Mouse (Mus musculus) left cerebral cortex, adult 2 months (tissue): ENCODE data around the gene Hcrtr1. TPM values are rescaled to one million over a fixed set of nuclear protein-coding genes. Genes with fewer than 3 reads are reported as not detected.

Experiments used
- DNase-seq, 2 experiments: peaks; one replicate each; pipeline ENCODE4 v3.0.0; 2021 to 2022; ENCODE audit warnings: low spot score in 2 of 2, mixed read lengths in 1 of 2; ENCODE audit errors: extremely low spot score in 1 of 2
- H3K27ac ChIP-seq: fragments of 200-600 bp; 2 replicates; pipeline ENCODE4 v1.8.1; 2022
- H3K4me3 ChIP-seq: fragments of 200-600 bp; 2 replicates; pipeline ENCODE4 v1.8.1; 2022
- CTCF ChIP-seq: fragments of 200-600 bp; IDR thresholded peaks from 2 replicates; pipeline ENCODE4 v1.8.1; 2022; ENCODE audit warnings: antibody characterized with exemption, mild to moderate bottlenecking, moderate library complexity
- intact Hi-C: fragments of 180-260 bp; cut with DNase I; formaldehyde crosslinking; loops from one replicate; pipeline ENCODE4 v1.15.1; 2025
- total RNA-seq, 2 experiments: library from RNA; stranded (reverse); gene quantifications; 2 replicates each; pipeline ENCODE4 v1.2.3; 2021

Hcrtr1 gene
- total RNA-seq, 2 experiments from 2014 or later = 1.7 to 2.1 TPM

GRCm38 (mm10) chr4:130131448-130132105, 7.6 kb downstream of the Hcrtr1 start:
- intact Hi-C loops = no loop called here
- TF ChIP-seq CTCF = no peak
- Histone ChIP-seq H3K4me3 (no peak overlapping the region), H3K27ac (no peak overlapping the region)
- DNase-seq = no peak

GRCm38 (mm10) chr4:130130641-130131350, 8.4 kb downstream of the Hcrtr1 start:
- TF ChIP-seq CTCF = no peak
- DNase-seq = no peak
- intact Hi-C loops = no loop called here
- H3K27ac ChIP-seq = no peak overlapping the region
- no peak overlapping the region for H3K4me3 ChIP-seq

- no peak for DNase-seq
- intact Hi-C loops = no loop called here
- H3K4me3 ChIP-seq = no peak overlapping the region
- no peak overlapping the region for H3K27ac ChIP-seq
- no peak for TF ChIP-seq CTCF
These were observed 9.1 kb downstream of the Hcrtr1 start for GRCm38 (mm10) chr4:130130082-130130481.

- Histone ChIP-seq H3K27ac (no peak overlapping the region), H3K4me3 (no peak overlapping the region)
- DNase-seq = no peak
- no peak for TF ChIP-seq CTCF
- intact Hi-C loops = no loop called here
These were observed 10.3 kb downstream of the Hcrtr1 start for GRCm38 (mm10) chr4:130128907-130129306.

GRCm38 (mm10) chr4:130125935-130126334, 13.2 kb downstream of the Hcrtr1 start:
- intact Hi-C loops = no loop called here
- DNase-seq = no peak
- H3K27ac ChIP-seq = no peak overlapping the region
- TF ChIP-seq CTCF = no peak
- no peak overlapping the region for H3K4me3 ChIP-seq

GRCm38 (mm10) chr4:130125164-130125563, 14.0 kb downstream of the Hcrtr1 start:
- no peak overlapping the region for H3K27ac ChIP-seq
- intact Hi-C loops = no loop called here
- H3K4me3 ChIP-seq = no peak overlapping the region
- TF ChIP-seq CTCF = no peak
- DNase-seq = no peak

- no peak for DNase-seq
- Histone ChIP-seq H3K27ac (no peak overlapping the region), H3K4me3 (no peak overlapping the region)
- intact Hi-C loops = no loop called here
- no peak for TF ChIP-seq CTCF
These were observed 15.0 kb downstream of the Hcrtr1 start for GRCm38 (mm10) chr4:130124110-130124509.

GRCm38 (mm10) chr4:130123020-130123419, 16.1 kb downstream of the Hcrtr1 start:
- no peak for DNase-seq
- Histone ChIP-seq H3K4me3 (no peak overlapping the region), H3K27ac (no peak overlapping the region)
- no peak for TF ChIP-seq CTCF
- intact Hi-C loops = no loop called here

- TF ChIP-seq CTCF = no peak
- no peak for DNase-seq
- intact Hi-C loops = no loop called here
- Histone ChIP-seq H3K27ac (no peak overlapping the region), H3K4me3 (no peak overlapping the region)
These were observed 17.6 kb downstream of the Hcrtr1 start for GRCm38 (mm10) chr4:130121560-130121959.

- no peak overlapping the region for H3K4me3 ChIP-seq
- TF ChIP-seq CTCF = no peak
- DNase-seq = no peak
- H3K27ac ChIP-seq = no peak overlapping the region
- intact Hi-C loops = no loop called here
These were observed 18.4 kb downstream of the Hcrtr1 start for GRCm38 (mm10) chr4:130120752-130121151.

GRCm38 (mm10) chr4:130112732-130113131, 26.4 kb downstream of the Hcrtr1 start:
- intact Hi-C loops = no loop called here
- Histone ChIP-seq H3K4me3 (no peak overlapping the region), H3K27ac (no peak overlapping the region)
- DNase-seq = no peak
- TF ChIP-seq CTCF = no peak

- intact Hi-C loops = no loop called here
- no peak for DNase-seq
- Histone ChIP-seq H3K4me3 (no peak overlapping the region), H3K27ac (0 out of 2 replicates have a peak overlapping the region, but pooled peaks have one; percentile 2)
- TF ChIP-seq CTCF = no peak
These were observed 26.9 kb downstream of the Hcrtr1 start for GRCm38 (mm10) chr4:130112299-130112698.

GRCm38 (mm10) chr4:130110091-130110490, 29.1 kb downstream of the Hcrtr1 start:
- intact Hi-C loops = no loop called here
- DNase-seq = peak; percentile 37 to 38
- H3K4me3 ChIP-seq = no peak overlapping the region
- TF ChIP-seq CTCF = no peak
- peak overlapping the region; percentile 24 for H3K27ac ChIP-seq
